Mouse (Mus musculus) brown adipose tissue, adult 24 weeks (tissue): ENCODE measurements around the gene Magi2. TPM values are rescaled to one million over a fixed set of nuclear protein-coding genes. Genes with fewer than 3 reads are reported as not detected.
A peak's percentile ranks its signal among the peaks of the same experiment; 100 is the strongest.
"Not testable (repeated sequence)": the region's sequence is repeated elsewhere in the genome, so short reads cannot be mapped to it uniquely, and the experiment has no call there.

Experiments
- H3K27ac ChIP-seq: fragments of 200-500 bp; replicated peaks from 2 replicates; pipeline ENCODE4 v1.5.1; 2012; ENCODE audit warnings: low read depth, mild to moderate bottlenecking, low read length
- H3K4me1 ChIP-seq: fragments of 200-500 bp; 2 replicates; pipeline ENCODE4 v1.6.1; 2012; ENCODE audit warnings: low read length, mixed read lengths; ENCODE audit not compliant: control insufficient read depth, insufficient read depth, insufficient read length
- H3K4me3 ChIP-seq: fragments of 200-500 bp; 2 replicates; pipeline ENCODE4 v1.5.1; 2012; ENCODE audit warnings: low read depth, mild to moderate bottlenecking, low read length, moderate library complexity; ENCODE audit not compliant: insufficient read depth
- polyA plus RNA-seq: library from polyadenylated mRNA; stranded (reverse); fragments of >200 nt; gene quantifications from 2 replicates; pipeline ENCODE4 v1.2.4, GENCODE M21; 2012; ENCODE audit not compliant: missing spikeins, insufficient read depth, insufficient read length

Magi2 gene
- polyA plus RNA-seq, 1 experiment = 1.2 TPM

GRCm38 (mm10) chr5:20226471-20227210 is 999.8 kb downstream of the Magi2 start:
- no peak overlapping the region for H3K4me3 ChIP-seq
- H3K27ac ChIP-seq = no peak overlapping the region
- H3K4me1 ChIP-seq = no peaks in the 10 kb centered on the region

GRCm38 (mm10) chr5:20227912-20228762 is 1001.3 kb downstream of the Magi2 start:
- Histone ChIP-seq H3K4me1 (no peaks in the 10 kb centered on the region), H3K4me3 (no peak overlapping the region), H3K27ac (no peak overlapping the region)

- Histone ChIP-seq H3K4me3 (no peak overlapping the region), H3K27ac (no peak overlapping the region), H3K4me1 (no peaks in the 10 kb centered on the region)
These were observed 1005.1 kb downstream of the Magi2 start for GRCm38 (mm10) chr5:20231908-20232307.

- Histone ChIP-seq H3K4me1 (no peaks in the 10 kb centered on the region), H3K4me3 (no peak overlapping the region), H3K27ac (no peak overlapping the region)
These were observed 1014.7 kb downstream of the Magi2 start for GRCm38 (mm10) chr5:20241523-20241922.

- no peak overlapping the region for H3K27ac ChIP-seq
- no peaks in the 10 kb centered on the region for H3K4me1 ChIP-seq
- H3K4me3 ChIP-seq = no peak overlapping the region
These were observed 1015.7 kb downstream of the Magi2 start for GRCm38 (mm10) chr5:20242496-20242895.

GRCm38 (mm10) chr5:20249382-20249781 is 1022.5 kb downstream of the Magi2 start:
- H3K27ac ChIP-seq = no peak overlapping the region
- H3K4me3 ChIP-seq = no peak overlapping the region
- H3K4me1 ChIP-seq = no peaks in the 10 kb centered on the region

- H3K27ac ChIP-seq = no peak overlapping the region
- no peaks in the 10 kb centered on the region for H3K4me1 ChIP-seq
- no peak overlapping the region for H3K4me3 ChIP-seq
These were observed 1024.7 kb downstream of the Magi2 start for GRCm38 (mm10) chr5:20251541-20251940.

GRCm38 (mm10) chr5:20256150-20256868 is 1029.5 kb downstream of the Magi2 start:
- Histone ChIP-seq H3K27ac (no peak overlapping the region), H3K4me3 (no peak overlapping the region), H3K4me1 (peaks cover 3% of the 10 kb centered on the region; the same call in 1 of the 2 replicates)

GRCm38 (mm10) chr5:20256933-20257332 is 1030.1 kb downstream of the Magi2 start:
- Histone ChIP-seq H3K4me3 (no peak overlapping the region), H3K4me1 (peaks cover 3% of the 10 kb centered on the region; the same call in 1 of the 2 replicates), H3K27ac (no peak overlapping the region)

- no peak overlapping the region for H3K27ac ChIP-seq
- peaks cover 3% of the 10 kb centered on the region; the same call in 1 of the 2 replicates for H3K4me1 ChIP-seq
- no peak overlapping the region for H3K4me3 ChIP-seq
These were observed 1030.6 kb downstream of the Magi2 start for GRCm38 (mm10) chr5:20257419-20257818.

GRCm38 (mm10) chr5:20259719-20260118 is 1032.9 kb downstream of the Magi2 start:
- H3K4me3 ChIP-seq = no peak overlapping the region
- H3K4me1 ChIP-seq = peaks cover 3% of the 10 kb centered on the region; the same call in 1 of the 2 replicates
- H3K27ac ChIP-seq = no peak overlapping the region

- H3K4me1 ChIP-seq, H3K27ac ChIP-seq, H3K4me3 ChIP-seq: not testable (repeated sequence)
These were observed 1045.8 kb downstream of the Magi2 start for GRCm38 (mm10) chr5:20272680-20273079.

- no peaks in the 10 kb centered on the region for H3K4me1 ChIP-seq
These were observed 1048.8 kb downstream of the Magi2 start for GRCm38 (mm10) chr5:20275632-20276031.

GRCm38 (mm10) chr5:20285080-20285840 is 1058.4 kb downstream of the Magi2 start:
- 0 out of 2 replicates have a peak, but pooled peaks cover 2% of the 10 kb centered on the region for H3K4me1 ChIP-seq
- peak overlapping the region; percentile 41 for H3K27ac ChIP-seq

More at GRCm38 (mm10) chr5:20275632-20276031, 1048.8 kb downstream of the Magi2 start:
- Histone ChIP-seq H3K27ac (no peak overlapping the region), H3K4me3 (no peak overlapping the region)

More at GRCm38 (mm10) chr5:20285080-20285840, 1058.4 kb downstream of the Magi2 start:
- no peak overlapping the region for H3K4me3 ChIP-seq
